Mouse (Mus musculus): ENCODE measurements around the gene Sun1.

- TF ChIP-seq CTCF (IDR thresholded peaks at IDR 0.05; ENCODE audit: borderline replicate concordance, extremely low read depth, insufficient read depth, insufficient read length): no peak
- TF ChIP-seq POLR2A (IDR thresholded peaks at IDR 0.05; ENCODE audit: borderline replicate concordance, extremely low read depth, insufficient read depth, insufficient read length, poor library complexity, severe bottlenecking): no peak
Observed at GRCm38 (mm10) chr5:139294089-139294488, 93.7 kb downstream of the Sun1 start.

Measured in brain, embryonic 14.5 days (tissue).